Mouse (Mus musculus) CH12.LX (cell line): Measurements from ENCODE around the gene Ythdf2.

Experiments used
- CTCF ChIP-seq, 2 experiments: IDR thresholded peaks in 1 of 2; conservative IDR thresholded peaks in 1 of 2; 2 replicates each; pipeline ENCODE4 v1.5.1; 2011 to 2012; ENCODE audit warnings: low read depth in 2 of 2, low read length in 2 of 2, improper control_type of control experiment in 1 of 2, inconsistent platforms in 1 of 2, mild to moderate bottlenecking in 1 of 2, moderate library complexity in 1 of 2
- EP300 ChIP-seq: IDR thresholded peaks from 2 replicates; pipeline ENCODE4 v1.6.1; 2011; ENCODE audit warnings: low read length, improper control_type of control experiment
- POLR2A ChIP-seq: IDR thresholded peaks from 2 replicates; pipeline ENCODE4 v1.6.1; 2011; ENCODE audit warnings: low read depth, mild to moderate bottlenecking, improper control_type of control experiment, low read length
- USF1 ChIP-seq: IDR thresholded peaks from 2 replicates; pipeline ENCODE4 v1.6.1; 2014; ENCODE audit warnings: low read depth, mild to moderate bottlenecking, inconsistent platforms, low read length, improper control_type of control experiment
- ZKSCAN1 ChIP-seq: IDR thresholded peaks from 2 replicates; pipeline ENCODE4 v1.6.1; 2012; ENCODE audit warnings: low read depth, inconsistent platforms, low read length, improper control_type of control experiment, borderline replicate concordance

DNA sequence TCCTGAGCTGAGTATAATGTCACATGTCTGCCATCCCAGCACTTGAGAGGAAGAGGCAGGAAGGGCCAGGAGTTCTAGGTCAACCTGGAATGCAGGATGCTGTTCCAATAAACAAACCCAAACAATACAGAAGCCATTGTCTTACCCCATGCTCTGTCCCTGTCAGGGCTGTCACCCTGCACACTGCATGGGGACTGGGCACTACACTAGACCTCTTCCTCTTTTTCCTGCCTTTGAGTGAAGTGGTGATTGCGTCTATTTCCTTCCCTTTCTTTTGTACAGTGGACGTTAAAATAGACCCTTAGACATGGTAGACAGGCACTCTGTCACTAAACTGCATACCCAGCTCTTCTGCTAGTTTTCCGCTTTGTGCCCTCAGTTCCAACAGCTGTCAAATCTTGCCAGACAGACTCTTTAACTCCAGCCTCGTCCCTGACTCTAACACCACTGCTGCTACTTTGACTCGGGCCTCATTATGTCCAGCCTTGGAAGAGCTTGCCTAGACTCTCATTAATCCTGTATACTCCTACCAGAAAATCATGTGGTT, 35.4 kb upstream of the Ythdf2 start:
- TF ChIP-seq CTCF (conservative IDR thresholded peaks at IDR 0.05 in 1 of 2, IDR thresholded peaks at IDR 0.05 in 1 of 2; ENCODE audit: low read depth in 2 of 2, low read length in 2 of 2) (no peak), POLR2A (no peak), EP300 (no peak), ZKSCAN1 (no peak), USF1 (no peak)
